Mouse (Mus musculus): ENCODE results near the gene Tmem92. TPM values are rescaled to one million over a fixed set of nuclear protein-coding genes. Genes with fewer than 3 reads are reported as not detected.

Tmem92 gene
- polyA plus RNA-seq, 1 experiment from 2014 or later: not detected

Other genes with a start within 250 kb of the Tmem92 start
- gene Rsad1, start 233.4 kb downstream of the Tmem92 start, polyA plus RNA-seq (2014; fragmentation: Nextera tagmentation; extraction: Ambion mirVana): 2.2 and 2.8 TPM in 2 replicates
- 9.5 and 10.1 TPM in 2 replicates for gene Chad, start 217.7 kb downstream of the Tmem92 start, polyA plus RNA-seq (2014; fragmentation: Nextera tagmentation; extraction: Ambion mirVana)
- gene Acsf2, start 180.8 kb downstream of the Tmem92 start, polyA plus RNA-seq (2014; fragmentation: Nextera tagmentation; extraction: Ambion mirVana): 6.3 and 7.3 TPM in 2 replicates
- 205 and 210 TPM in 2 replicates for gene Lrrc59, start 152.9 kb downstream of the Tmem92 start, polyA plus RNA-seq (2014; fragmentation: Nextera tagmentation; extraction: Ambion mirVana)
- gene Mrpl27, start 128.9 kb downstream of the Tmem92 start, polyA plus RNA-seq (2014; fragmentation: Nextera tagmentation; extraction: Ambion mirVana): 98.3 and 105 TPM in 2 replicates
- 12.6 and 16.9 TPM in 2 replicates for gene Eme1, start 128.7 kb downstream of the Tmem92 start, polyA plus RNA-seq (2014; fragmentation: Nextera tagmentation; extraction: Ambion mirVana)
- gene Xylt2, start 105.2 kb downstream of the Tmem92 start, polyA plus RNA-seq (2014; fragmentation: Nextera tagmentation; extraction: Ambion mirVana): 22.5 and 29.1 TPM in 2 replicates
- 0.51 and 0.85 TPM in 2 replicates for gene Gm11541, start 78.2 kb downstream of the Tmem92 start, polyA plus RNA-seq (2014; fragmentation: Nextera tagmentation; extraction: Ambion mirVana)
- 0.22 and 0.24 TPM in 2 replicates for gene Cdc34b, start 40.9 kb downstream of the Tmem92 start, polyA plus RNA-seq (2014; fragmentation: Nextera tagmentation; extraction: Ambion mirVana)
- gene Col1a1, start 153.5 kb upstream of the Tmem92 start, polyA plus RNA-seq (2014; fragmentation: Nextera tagmentation; extraction: Ambion mirVana): 3,653 and 4,731 TPM in 2 replicates
- 0.25 and 0.61 TPM in 2 replicates for gene Hils1, start 184.9 kb upstream of the Tmem92 start, polyA plus RNA-seq (2014; fragmentation: Nextera tagmentation; extraction: Ambion mirVana)
- 18.6 and 19.5 TPM in 2 replicates for gene Sgca, start 193.6 kb upstream of the Tmem92 start, polyA plus RNA-seq (2014; fragmentation: Nextera tagmentation; extraction: Ambion mirVana)
- 16.0 and 16.1 TPM in 2 replicates for gene Ppp1r9b, start 208.3 kb upstream of the Tmem92 start, polyA plus RNA-seq (2014; fragmentation: Nextera tagmentation; extraction: Ambion mirVana)
- gene Samd14, start 227.2 kb upstream of the Tmem92 start, polyA plus RNA-seq (2014; fragmentation: Nextera tagmentation; extraction: Ambion mirVana): 21.9 and 29.0 TPM in 2 replicates